Mouse (Mus musculus) ES-E14 (cell line): Measurements from ENCODE around the gene Klf3. TPM values are rescaled to one million over a fixed set of nuclear protein-coding genes. Genes with fewer than 3 reads are reported as not detected.
"Not testable (repeated sequence)": the region's sequence is repeated elsewhere in the genome, so short reads cannot be mapped to it uniquely, and the experiment has no call there.

ENCODE experiments used
- DNase-seq: peaks from one replicate; pipeline ENCODE4 v3.0.0-alpha.2; 2013; ENCODE audit warnings: low read depth, low spot score
- H3K27ac ChIP-seq: 2 replicates; pipeline ENCODE4 v1.5.1; 2012; ENCODE audit warnings: low read depth, mild to moderate bottlenecking, low read length, moderate library complexity, mixed read lengths; ENCODE audit not compliant: poor library complexity, insufficient read depth, severe bottlenecking
- H3K36me3 ChIP-seq: 2 replicates; pipeline ENCODE4 v1.6.1; 2012; ENCODE audit warnings: mild to moderate bottlenecking, low read length, moderate library complexity, mixed read lengths; ENCODE audit not compliant: control insufficient read depth, poor library complexity, insufficient read depth, severe bottlenecking
- H3K4me1 ChIP-seq, 2 experiments: fragments of 150-350 bp in 1 of 2; sonication (generic) in 1 of 2; 2 replicates each; pipeline ENCODE4 v1.6.1; 2012; ENCODE audit warnings: low read length in 2 of 2, mild to moderate bottlenecking in 1 of 2, mixed read lengths in 1 of 2; ENCODE audit not compliant: control insufficient read depth in 2 of 2, insufficient read depth in 2 of 2, poor library complexity in 1 of 2
- H3K4me3 ChIP-seq, 2 experiments: fragments of 150-350 bp in 1 of 2; sonication (generic) in 1 of 2; 2 replicates each; pipeline ENCODE4 v1.5.1; 2012; ENCODE audit warnings: low read length in 2 of 2, low read depth in 1 of 2, mild to moderate bottlenecking in 1 of 2, mixed read lengths in 1 of 2; ENCODE audit not compliant: insufficient read depth in 1 of 2, poor library complexity in 1 of 2, severe bottlenecking in 1 of 2
- H3K9ac ChIP-seq: 2 replicates; pipeline ENCODE4 v1.6.1; 2012; ENCODE audit warnings: low read depth, mild to moderate bottlenecking, low read length, mixed read lengths; ENCODE audit not compliant: poor library complexity, insufficient read depth, severe bottlenecking
- H3K9me3 ChIP-seq: fragments of 150-350 bp; sonication (generic); 2 replicates; pipeline ENCODE4 v1.6.1; 2012; ENCODE audit warnings: low read depth, mild to moderate bottlenecking, low read length; ENCODE audit not compliant: control insufficient read depth, insufficient read depth
- CHD2 ChIP-seq: IDR thresholded peaks from 2 replicates; pipeline ENCODE4 v1.6.1; 2014; ENCODE audit warnings: mild to moderate bottlenecking, low read depth, low read length, inconsistent platforms
- HCFC1 ChIP-seq: IDR thresholded peaks from 2 replicates; pipeline ENCODE4 v1.6.1; 2012; ENCODE audit warnings: low read length, inconsistent platforms, borderline replicate concordance; ENCODE audit not compliant: insufficient read depth
- MAFK ChIP-seq: IDR thresholded peaks from 2 replicates; pipeline ENCODE4 v1.6.1; 2014; ENCODE audit warnings: mild to moderate bottlenecking, low read depth, low read length, inconsistent platforms; ENCODE audit not compliant: insufficient read depth
- ZC3H11A ChIP-seq: IDR thresholded peaks from 2 replicates; pipeline ENCODE4 v1.6.1; 2012; ENCODE audit warnings: low read depth, mild to moderate bottlenecking, inconsistent platforms, low read length, borderline replicate concordance
- ZNF384 ChIP-seq: IDR thresholded peaks from 2 replicates; pipeline ENCODE4 v1.6.1; 2012; ENCODE audit warnings: low read depth, low read length, inconsistent platforms
- in situ Hi-C, 2 experiments: fragments of 600-800 bp; cut with MboI; formaldehyde crosslinking; loops; one replicate each; pipeline ENCODE4 v1.15.1; 2025; ENCODE audit warnings: low sequenced_read_pairs in 2 of 2, inconsistent platforms in 1 of 2; ENCODE audit not compliant: unreplicated experiment in 2 of 2
- total RNA-seq: library from RNA; depleted of rRNA; stranded (reverse); fragments of 300-350 nt; gene quantifications from 2 replicates; pipeline ENCODE4 v1.2.3, GENCODE M21; 2012

Klf3 gene
- total RNA-seq, 1 experiment: 22.9 TPM

GRCm38 (mm10) chr5:64877235-64878026 is 74.2 kb downstream of the Klf3 start:
- no peak overlapping the region for H3K9ac ChIP-seq
- no peak for TF ChIP-seq ZNF384
- no peak for TF ChIP-seq ZC3H11A
- TF ChIP-seq HCFC1: no peak
- no peak for TF ChIP-seq CHD2
- no peak for TF ChIP-seq MAFK
- H3K9me3 ChIP-seq: no peaks in the 10 kb centered on the region
- H3K36me3 ChIP-seq: no peaks in the 10 kb centered on the region
- H3K4me1 ChIP-seq: peaks cover 4 to 8% of the 10 kb centered on the region in 2 experiments; a peak in 3 of 4 replicates
- no peak overlapping the region for H3K4me3 ChIP-seq
- in situ Hi-C loops: no loop called here
- DNase-seq: no peak
- no peak overlapping the region for H3K27ac ChIP-seq

GRCm38 (mm10) chr5:64878027-64878425 is 74.8 kb downstream of the Klf3 start:
- no peaks in the 10 kb centered on the region for H3K9me3 ChIP-seq
- DNase-seq: no peak
- H3K9ac ChIP-seq: no peak overlapping the region
- no peak for TF ChIP-seq MAFK
- TF ChIP-seq ZC3H11A: no peak
- TF ChIP-seq ZNF384: no peak
- TF ChIP-seq HCFC1: no peak
- TF ChIP-seq CHD2: no peak
- no peak overlapping the region for H3K4me3 ChIP-seq
- in situ Hi-C loops: no loop called here
- H3K4me1 ChIP-seq: peaks cover 4 to 8% of the 10 kb centered on the region in 2 experiments; a peak in 3 of 4 replicates
- H3K36me3 ChIP-seq: no peaks in the 10 kb centered on the region
- H3K27ac ChIP-seq: no peak overlapping the region

- H3K9me3 ChIP-seq: no peaks in the 10 kb centered on the region
- H3K27ac ChIP-seq: no peak overlapping the region
- peaks cover 4 to 8% of the 10 kb centered on the region in 2 experiments; a peak in 3 of 4 replicates for H3K4me1 ChIP-seq
- TF ChIP-seq ZNF384: no peak
- TF ChIP-seq MAFK: no peak
- TF ChIP-seq HCFC1: no peak
- no peak for TF ChIP-seq CHD2
- no peak overlapping the region for H3K9ac ChIP-seq
- H3K36me3 ChIP-seq: no peaks in the 10 kb centered on the region
- in situ Hi-C loops: no loop called here
- no peak overlapping the region for H3K4me3 ChIP-seq
- DNase-seq: no peak
Observed at GRCm38 (mm10) chr5:64878526-64878925, 75.3 kb downstream of the Klf3 start.

DNA sequence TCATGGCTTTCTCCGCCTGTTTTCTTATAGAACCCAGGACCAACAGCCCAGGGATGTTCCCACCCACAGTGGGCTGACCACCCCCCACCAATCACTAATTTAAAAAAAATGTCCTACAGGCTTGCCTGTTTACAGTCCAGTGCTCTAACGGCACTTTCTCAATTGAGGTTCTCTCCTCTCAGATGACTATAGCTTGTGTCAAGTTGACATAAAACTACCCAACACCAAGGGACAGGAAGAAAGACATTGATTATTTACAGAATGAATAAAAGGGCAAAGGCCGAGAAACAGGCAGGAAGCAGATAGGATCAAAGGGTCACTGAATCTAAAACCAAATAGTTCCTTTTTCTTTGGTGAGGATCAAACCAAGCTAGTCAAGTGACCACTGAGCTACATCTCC is 76.1 kb downstream of the Klf3 start:
- Histone ChIP-seq H3K4me3 (no peak overlapping the region), H3K27ac (no peak overlapping the region), H3K9me3 (no peaks in the 10 kb centered on the region)

DNA sequence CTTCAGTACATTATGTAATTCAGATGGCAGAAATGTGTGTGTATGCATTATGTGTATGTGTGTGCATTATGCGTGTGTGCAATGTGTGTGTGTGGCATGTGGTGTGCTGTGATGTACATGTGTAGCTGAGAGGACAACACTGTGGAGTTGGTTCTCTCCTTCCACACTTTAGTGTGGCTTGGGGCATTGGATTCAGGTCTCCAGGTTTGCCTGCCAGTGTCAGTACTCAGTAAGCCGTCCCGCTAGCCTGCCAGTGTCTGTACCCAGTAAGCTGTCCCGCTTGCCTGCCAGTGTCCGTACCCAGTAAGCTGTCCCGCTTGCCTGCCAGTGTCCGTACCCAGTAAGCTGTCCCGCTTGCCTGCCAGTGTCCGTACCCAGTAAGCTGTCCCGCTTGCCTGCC is 78.4 kb downstream of the Klf3 start:
- H3K4me3 ChIP-seq, H3K4me1 ChIP-seq, DNase-seq, H3K9me3 ChIP-seq, H3K27ac ChIP-seq, H3K36me3 ChIP-seq, in situ Hi-C loops, H3K9ac ChIP-seq: not testable (repeated sequence)

More for the DNA sequence above, 76.1 kb downstream of the Klf3 start:
- no peak overlapping the region for H3K9ac ChIP-seq
- no peak for TF ChIP-seq ZC3H11A
- TF ChIP-seq MAFK: no peak
- no peak for TF ChIP-seq ZNF384
- no peak for TF ChIP-seq CHD2
- no peak for TF ChIP-seq HCFC1
- in situ Hi-C loops: no loop called here
- H3K36me3 ChIP-seq: no peaks in the 10 kb centered on the region
- no peak for DNase-seq
- H3K4me1 ChIP-seq: peaks cover 4 to 8% of the 10 kb centered on the region in 2 experiments; a peak in 3 of 4 replicates

DNA sequence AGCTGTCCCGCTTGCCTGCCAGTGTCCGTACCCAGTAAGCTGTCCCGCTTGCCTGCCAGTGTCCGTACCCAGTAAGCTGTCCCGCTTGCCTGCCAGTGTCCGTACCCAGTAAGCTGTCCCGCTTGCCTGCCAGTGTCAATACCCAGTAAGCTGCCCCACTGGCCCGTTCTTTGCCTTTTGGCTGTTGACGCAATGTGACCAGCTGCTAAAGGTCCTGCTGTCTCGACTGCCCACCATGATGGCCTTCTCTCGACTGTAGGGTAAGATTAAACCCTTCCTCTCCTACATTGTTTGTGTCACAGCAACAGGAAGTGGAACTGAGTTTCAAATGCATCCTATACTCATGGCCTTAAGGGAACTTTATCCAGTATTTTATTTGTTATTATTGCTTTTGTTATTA is 78.8 kb downstream of the Klf3 start:
- H3K27ac ChIP-seq, H3K36me3 ChIP-seq, H3K4me3 ChIP-seq, DNase-seq, H3K9me3 ChIP-seq, H3K9ac ChIP-seq, H3K4me1 ChIP-seq, in situ Hi-C loops: not testable (repeated sequence)
